Mouse (Mus musculus) cerebellum, postnatal 14 days (tissue): Measurements from ENCODE around the gene Strip2.

ENCODE experiments used
- DNase-seq, 2 experiments: peaks; one replicate each; pipeline ENCODE4 v3.0.0; 2021; ENCODE audit warnings: mixed read lengths in 2 of 2

Strip2 gene

DNA sequence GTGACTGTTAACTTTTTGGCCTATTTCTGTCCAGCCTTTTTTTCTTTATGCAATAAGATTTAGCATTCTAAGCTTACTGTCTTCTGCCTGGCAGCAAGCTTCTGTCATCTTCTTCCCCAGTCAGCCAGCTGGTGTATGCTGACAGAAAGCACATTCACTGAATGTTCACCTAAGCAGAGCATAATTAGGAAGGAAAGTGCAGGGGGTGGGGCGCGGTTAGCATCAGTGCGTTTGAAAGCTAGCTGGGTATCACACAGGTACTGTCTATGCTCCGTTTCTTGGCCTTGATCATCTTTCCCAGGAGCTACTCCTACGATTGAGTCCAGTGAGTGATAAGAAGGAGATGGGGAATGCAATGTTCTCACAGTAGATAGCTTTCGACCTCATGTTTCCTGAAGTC is 13.9 kb downstream of the Strip2 start:
- peak in 1 of 2 experiments; percentile 20 for DNase-seq

GRCm38 (mm10) chr6:29931181-29931580 is 14.4 kb downstream of the Strip2 start:
- DNase-seq = no peak

- DNase-seq = peak; percentile 52 to 53
Observed at GRCm38 (mm10) chr6:29935741-29936140, 18.9 kb downstream of the Strip2 start.

DNA sequence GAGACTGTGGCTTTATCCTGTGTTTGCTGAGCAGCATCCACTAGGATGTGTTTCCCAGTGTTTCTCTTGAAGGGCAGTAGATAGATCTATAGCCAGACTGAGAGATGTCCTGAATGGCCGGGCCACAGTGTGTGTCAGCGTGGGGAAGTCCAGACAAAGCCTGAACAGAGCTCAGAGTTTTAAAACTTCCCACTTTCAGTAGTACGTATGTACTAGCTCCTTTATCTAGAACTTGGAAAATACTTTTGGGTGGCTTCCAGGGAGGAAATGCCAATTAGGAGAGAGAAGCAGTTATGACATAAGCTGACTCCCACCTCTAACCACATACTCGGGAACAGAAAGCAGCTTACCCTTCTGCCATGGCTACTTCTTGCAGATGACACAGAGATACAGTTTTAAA is 23.6 kb downstream of the Strip2 start:
- no peak for DNase-seq

GRCm38 (mm10) chr6:29941036-29941435 is 24.2 kb downstream of the Strip2 start:
- DNase-seq = no peak

DNA sequence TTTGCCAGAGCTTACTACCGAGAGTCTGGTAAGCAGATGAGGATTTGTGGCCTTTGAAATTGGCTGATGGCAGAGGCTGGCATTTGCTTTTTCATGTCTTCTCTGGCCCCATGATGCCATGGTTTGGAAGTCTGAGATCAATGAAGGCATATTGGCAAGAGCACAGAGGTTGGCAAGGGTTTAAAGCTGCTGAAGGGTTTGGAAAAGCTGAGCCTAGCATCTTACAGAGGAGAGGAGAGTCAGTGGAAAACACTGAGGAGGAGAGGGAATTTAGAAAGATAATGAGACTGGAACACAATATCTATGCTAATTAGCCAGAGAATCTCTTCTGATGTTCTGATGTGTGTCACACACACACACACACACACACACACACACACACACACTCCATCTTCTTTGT is 27.7 kb downstream of the Strip2 start:
- DNase-seq = no peak

DNA sequence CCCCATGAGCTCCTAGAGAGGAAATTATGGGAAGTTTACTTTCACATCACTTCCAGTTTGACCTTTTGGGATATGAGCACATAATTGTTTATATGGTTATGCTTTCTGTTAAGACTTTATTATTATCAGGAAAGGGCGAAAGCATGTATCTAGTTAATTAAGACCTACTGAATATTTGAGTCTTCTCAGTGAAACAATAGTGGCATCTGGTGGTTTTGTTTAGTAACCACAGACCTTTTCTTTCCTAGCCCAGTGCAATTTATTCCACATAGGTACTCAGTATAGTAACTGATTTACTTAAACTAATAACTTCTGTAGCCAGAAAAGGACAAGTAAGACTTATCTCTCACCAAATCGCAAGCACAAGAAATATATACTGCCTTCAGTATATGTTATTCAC is 29.8 kb downstream of the Strip2 start:
- no peak for DNase-seq

- DNase-seq = no peak
Observed at GRCm38 (mm10) chr6:29947823-29948222, 31.0 kb downstream of the Strip2 start.

DNA sequence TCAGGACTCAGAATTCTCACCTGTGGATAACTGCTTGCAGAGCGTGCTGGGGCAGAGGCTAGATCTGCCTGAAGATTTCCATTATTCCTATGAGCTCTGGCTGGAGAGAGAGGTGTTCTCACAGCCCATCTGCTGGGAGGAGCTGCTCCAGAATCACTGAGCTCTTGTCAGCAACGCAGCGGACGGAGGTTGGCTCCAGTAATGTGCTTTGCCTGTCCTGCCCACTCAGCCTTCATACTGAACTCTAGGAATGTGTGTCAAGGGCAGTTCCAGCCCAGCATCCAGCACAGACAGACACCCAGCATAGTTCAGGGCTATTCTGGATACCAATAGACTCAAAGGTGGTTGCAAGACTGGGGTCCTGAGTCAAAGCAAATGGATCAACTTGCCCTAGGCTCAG is 39.9 kb downstream of the Strip2 start:
- no peak for DNase-seq

DNA sequence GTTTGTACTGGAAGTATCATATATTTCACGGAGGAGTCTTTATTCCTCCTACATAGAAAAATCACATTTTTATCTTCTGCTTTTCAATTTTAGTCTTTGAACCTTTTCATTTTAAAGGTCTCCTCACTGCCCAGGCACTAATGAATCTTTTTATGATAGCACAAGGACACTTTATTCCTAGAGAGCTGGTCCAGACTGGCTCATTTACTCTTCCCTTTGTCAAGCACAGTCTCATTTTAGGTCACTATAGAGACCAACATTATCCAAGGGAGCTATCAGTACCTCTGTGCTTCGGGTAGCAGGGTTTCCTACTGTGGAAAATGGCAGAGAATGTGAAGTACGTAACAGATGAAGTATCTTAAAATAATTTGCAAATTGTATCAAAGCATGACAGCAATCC is 41.9 kb downstream of the Strip2 start:
- no peak for DNase-seq

- no peak for DNase-seq
Observed at GRCm38 (mm10) chr6:29961081-29961480, 44.3 kb downstream of the Strip2 start.

DNA sequence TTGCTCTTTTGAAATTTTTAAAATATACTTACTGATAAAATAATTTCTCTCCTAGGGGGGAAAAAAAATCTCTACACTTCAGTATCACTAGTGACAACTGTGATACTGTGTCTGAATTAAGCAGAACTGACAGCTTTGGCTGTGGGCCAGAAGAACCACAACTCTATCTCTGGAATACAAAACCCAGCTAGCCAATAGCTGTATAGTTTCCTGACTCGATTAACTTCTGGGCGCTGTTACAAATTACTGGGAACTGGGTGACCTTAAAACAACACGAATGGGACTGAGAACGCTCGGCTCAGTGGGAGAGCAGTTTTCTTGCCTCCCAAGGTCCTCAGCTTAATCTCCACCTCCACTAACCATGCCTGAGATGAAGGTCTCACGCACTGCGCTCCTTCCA is 51.1 kb downstream of the Strip2 start:
- peak; percentile 35 to 60 for DNase-seq

- no peak for DNase-seq
Observed at GRCm38 (mm10) chr6:29973341-29973740, 56.5 kb downstream of the Strip2 start.

GRCm38 (mm10) chr6:29974836-29975235 is 58.0 kb downstream of the Strip2 start:
- no peak for DNase-seq

DNA sequence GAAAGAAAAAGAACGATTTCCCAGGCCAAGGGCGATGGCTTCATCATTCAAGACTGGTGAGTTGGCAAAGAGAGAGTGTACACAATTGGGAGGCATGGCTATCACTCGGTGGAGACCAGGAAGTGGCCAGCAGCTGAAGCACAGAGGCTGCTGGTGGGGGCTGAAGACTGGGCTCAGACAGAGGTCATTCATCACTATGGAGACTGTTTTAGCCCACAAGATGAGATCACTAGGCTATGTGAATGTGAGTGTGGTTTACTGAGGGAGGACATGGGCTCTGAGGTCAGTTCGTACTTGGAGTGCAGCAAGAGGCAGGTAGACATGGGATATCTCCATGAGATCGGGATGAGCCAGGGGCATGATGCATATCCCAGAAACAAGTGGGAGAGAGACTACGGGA is 63.6 kb downstream of the Strip2 start:
- DNase-seq = no peak

DNA sequence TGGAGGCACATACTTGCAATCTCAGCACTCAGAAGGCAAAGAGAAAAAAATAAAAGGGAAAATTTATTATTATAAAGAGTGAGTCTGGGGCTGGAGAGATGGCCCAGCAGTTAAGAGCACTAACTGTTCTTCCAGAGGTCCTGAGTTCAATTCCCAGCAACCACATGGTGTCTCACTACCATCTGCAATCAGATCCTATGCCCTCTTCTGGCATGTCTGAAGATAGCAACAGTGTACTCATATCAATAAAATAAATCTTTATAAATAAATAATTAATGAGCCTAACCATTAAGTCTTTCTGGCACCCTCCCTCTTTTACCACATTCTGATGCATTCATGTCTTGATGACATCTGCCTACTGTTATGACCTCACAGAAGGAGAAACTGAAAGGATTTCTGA is 65.0 kb downstream of the Strip2 start:
- DNase-seq = no peak

DNA sequence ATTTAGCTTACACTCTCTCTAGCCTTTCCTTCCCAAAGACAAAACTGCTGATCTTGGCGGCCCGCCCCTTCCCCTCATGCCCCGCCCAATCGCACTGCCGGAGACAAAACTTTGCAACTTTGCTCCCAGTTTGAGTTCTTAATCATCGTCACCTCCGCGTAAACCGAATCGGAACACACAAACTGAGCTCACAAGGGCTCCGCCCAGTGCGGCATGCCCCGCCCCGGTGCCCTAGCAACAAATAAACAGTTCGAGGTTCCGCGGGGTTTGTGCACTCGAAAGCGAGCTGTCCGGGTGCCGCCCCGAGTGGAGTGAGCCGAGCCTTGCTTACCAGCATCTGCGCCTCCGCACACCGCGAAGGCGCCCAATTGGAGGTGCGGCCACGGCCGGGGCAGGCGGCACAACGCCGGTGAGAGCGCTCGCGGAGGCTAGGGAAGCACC is 68.3 kb downstream of the Strip2 start:
- peak; percentile 49 to 50 for DNase-seq

DNA sequence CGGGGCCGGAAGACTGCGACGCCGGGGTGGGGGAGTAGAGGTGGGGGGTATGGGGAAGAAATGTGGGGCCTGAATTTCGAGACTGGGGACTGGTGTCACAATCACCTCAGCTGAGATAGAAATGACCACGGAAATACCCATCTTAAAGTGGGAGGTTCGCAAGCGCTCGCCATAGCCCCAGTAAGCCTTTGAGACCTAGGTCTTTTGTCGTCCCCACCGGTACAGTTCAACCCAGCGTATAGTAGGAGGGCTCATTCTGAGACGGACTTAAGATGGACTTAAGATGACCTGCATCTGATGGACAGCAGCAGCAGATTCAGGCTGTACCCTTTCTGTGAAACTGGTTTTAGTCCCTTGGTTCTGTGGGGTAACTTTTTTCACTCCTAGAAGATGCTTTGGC is 68.7 kb downstream of the Strip2 start:
- no peak for DNase-seq

DNA sequence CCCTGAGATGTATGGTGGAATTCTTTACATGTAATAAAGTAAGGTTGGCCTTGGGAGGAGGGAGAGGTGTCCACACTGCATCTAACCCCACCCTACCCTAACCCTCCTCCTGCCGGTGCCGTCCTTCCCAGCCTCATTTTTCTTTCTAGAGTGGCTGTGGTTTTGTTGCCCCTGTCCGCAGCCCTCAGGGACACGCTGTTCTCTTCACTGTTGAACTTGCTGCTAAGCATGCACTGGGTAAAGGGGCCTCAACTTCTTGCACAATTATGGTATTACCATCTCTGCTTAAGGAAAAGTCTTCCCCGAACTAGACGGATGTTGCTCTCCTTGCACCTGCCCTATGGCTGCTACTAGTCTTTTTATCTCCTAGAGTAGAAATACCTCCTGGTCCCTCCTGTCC is 69.2 kb downstream of the Strip2 start:
- no peak for DNase-seq

GRCm38 (mm10) chr6:29987246-29987645 is 70.4 kb downstream of the Strip2 start:
- no peak for DNase-seq

DNA sequence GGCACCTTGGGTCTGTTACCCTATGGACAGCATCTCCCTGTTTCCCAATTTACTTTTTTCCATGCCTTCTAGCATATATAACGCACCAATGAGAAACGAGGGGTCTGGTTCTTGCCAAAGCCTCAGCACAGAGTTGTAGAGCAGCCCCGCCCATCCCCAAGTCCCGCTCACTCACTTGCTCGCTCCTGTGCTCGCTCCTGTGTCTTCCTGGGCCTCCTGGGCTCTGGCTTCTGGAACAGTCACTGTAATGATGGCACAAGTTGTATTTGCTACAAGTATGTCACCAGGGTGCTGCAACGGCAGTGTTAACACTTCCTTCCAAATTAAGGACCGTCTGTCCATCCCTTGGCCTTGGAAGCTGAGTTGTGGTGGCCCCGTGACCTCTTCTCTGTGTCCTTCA is 81.3 kb downstream of the Strip2 start:
- no peak for DNase-seq

- DNase-seq = no peak
Observed at GRCm38 (mm10) chr6:29998771-29999170, 82.0 kb downstream of the Strip2 start.

DNA sequence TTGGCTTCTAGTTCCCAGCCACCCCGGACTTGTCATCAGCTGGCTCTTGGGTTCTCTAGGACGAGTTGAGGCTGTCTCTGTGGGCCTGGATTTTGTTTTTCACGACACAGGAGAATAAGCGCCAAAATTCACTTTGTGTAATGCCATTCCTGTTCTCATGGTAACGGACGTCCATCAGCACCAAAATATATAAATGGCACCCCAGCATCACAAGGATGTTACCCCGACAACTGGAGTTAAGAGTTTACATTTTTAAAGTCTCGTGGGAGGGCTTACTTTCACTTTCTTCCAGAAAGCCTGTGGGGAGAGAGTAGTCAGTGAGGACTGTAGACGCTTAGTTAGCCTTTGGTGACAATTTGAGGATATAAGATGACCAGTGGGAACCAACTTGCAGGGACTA is 85.8 kb downstream of the Strip2 start:
- DNase-seq = no peak

- DNase-seq = no peak
Observed at GRCm38 (mm10) chr6:30005851-30006250, 89.0 kb downstream of the Strip2 start.

DNA sequence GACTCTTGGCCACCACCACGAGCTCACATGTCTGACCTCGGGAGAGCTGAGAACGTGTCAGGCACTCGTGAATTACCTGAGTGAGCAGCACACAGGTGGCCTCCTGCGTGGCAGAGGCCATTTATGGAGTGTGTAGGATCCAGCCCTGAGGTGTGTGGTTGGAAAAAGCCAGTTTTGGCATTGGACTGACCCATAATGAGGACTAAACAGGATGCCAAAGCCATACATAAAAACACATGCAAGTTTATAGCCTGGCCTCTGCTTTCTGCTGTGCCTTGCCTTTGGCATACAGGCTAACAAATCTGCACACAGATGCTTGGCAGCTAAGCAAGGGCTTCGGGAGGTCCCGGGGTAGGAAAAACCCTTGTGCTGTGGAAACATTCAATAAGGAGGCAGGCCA is 92.4 kb downstream of the Strip2 start:
- DNase-seq = no peak
